Mouse (Mus musculus) heart, embryonic 14.5 days (tissue): ENCODE results near the gene Eipr1. TPM values are rescaled to one million over a fixed set of nuclear protein-coding genes. Genes with fewer than 3 reads are reported as not detected.
"Not testable (repeated sequence)": the region's sequence is repeated elsewhere in the genome, so short reads cannot be mapped to it uniquely, and the experiment has no call there.

ENCODE experiments used
- ATAC-seq: fragments of 200-750 bp; cut with Nextera tagmentation; 2 replicates; pipeline ENCODE4 v1.8.0; 2017; ENCODE audit warnings: low read depth, moderate TSS enrichment; ENCODE audit not compliant: insufficient number of reproducible peaks, insufficient read depth, low FRiP score
- H3K27ac ChIP-seq, 2 experiments: fragments of 200-500 bp in 1 of 2; fragments of 300-500 bp in 1 of 2; sonication (generic) in 1 of 2; replicated peaks in 1 of 2; 2 replicates each; pipeline ENCODE4 v1.5.1; 2012 to 2014; ENCODE audit warnings: low read depth in 2 of 2, low read length in 2 of 2, control low read depth in 1 of 2, mild to moderate bottlenecking in 1 of 2, mixed read lengths in 1 of 2; ENCODE audit not compliant: control insufficient read depth in 1 of 2, insufficient read depth in 1 of 2
- H3K27me3 ChIP-seq: fragments of 300-500 bp; sonication (generic); 2 replicates; pipeline ENCODE4 v1.6.1; 2014; ENCODE audit warnings: mild to moderate bottlenecking, low read length, control low read depth; ENCODE audit not compliant: control insufficient read depth, insufficient read depth
- H3K36me3 ChIP-seq: fragments of 300-500 bp; sonication (generic); 2 replicates; pipeline ENCODE4 v1.6.1; 2014; ENCODE audit warnings: mild to moderate bottlenecking, control low read depth, low read length, mixed read lengths; ENCODE audit not compliant: control insufficient read depth, insufficient read depth
- H3K4me1 ChIP-seq, 2 experiments: fragments of 200-500 bp in 1 of 2; fragments of 300-500 bp in 1 of 2; sonication (generic) in 1 of 2; 2 replicates each; pipeline ENCODE4 v1.6.1; 2012 to 2014; ENCODE audit warnings: low read length in 2 of 2, control low read depth in 1 of 2, mixed read lengths in 1 of 2; ENCODE audit not compliant: control insufficient read depth in 2 of 2, insufficient read depth in 2 of 2
- H3K4me2 ChIP-seq: fragments of 300-500 bp; sonication (generic); 2 replicates; pipeline ENCODE4 v1.6.1; 2014; ENCODE audit warnings: mild to moderate bottlenecking, low read length
- H3K4me3 ChIP-seq, 2 experiments: fragments of 200-500 bp in 1 of 2; fragments of 300-500 bp in 1 of 2; sonication (generic) in 1 of 2; 2 replicates each; pipeline ENCODE4 v1.5.1; 2012 to 2014; ENCODE audit warnings: low read length in 2 of 2, mild to moderate bottlenecking in 2 of 2, control low read depth in 1 of 2, low read depth in 1 of 2, moderate library complexity in 1 of 2; ENCODE audit not compliant: control insufficient read depth in 1 of 2, insufficient read depth in 1 of 2
- H3K9ac ChIP-seq: fragments of 300-500 bp; sonication (generic); 2 replicates; pipeline ENCODE4 v1.6.1; 2014; ENCODE audit warnings: mild to moderate bottlenecking, low read length
- H3K9me3 ChIP-seq: fragments of 300-500 bp; sonication (generic); 2 replicates; pipeline ENCODE4 v1.6.1; 2016; ENCODE audit warnings: low read length, control low read depth; ENCODE audit not compliant: control insufficient read depth
- WGBS: fragments of 180-500 bp; shearing (Covaris S2); extraction: QIAGEN DNeasy Blood & Tissue Kit; methylation state at CpG from one replicate; pipeline ENCODE4 v1.1.7; 2014; 5-methylcytosine and 5-hydroxymethylcytosine counted together
- polyA plus RNA-seq: library from polyadenylated mRNA; unstranded; fragments of >200 nt; fragmentation: Nextera tagmentation; extraction: Ambion mirVana; gene quantifications from 2 replicates; pipeline ENCODE4 v1.2.1, GENCODE M21; 2014

The Eipr1 gene
- polyA plus RNA-seq, 1 experiment from 2014 or later, result 19.8 TPM

- ATAC-seq, result no peak
- 85% methylated on average over 1 of the region's 1 CpGs for WGBS
- Histone ChIP-seq H3K4me3 (no peak overlapping the region), H3K27me3 (no peaks in the 10 kb centered on the region), H3K9ac (no peak overlapping the region), H3K27ac (no peak overlapping the region), H3K36me3 (no peaks in the 10 kb centered on the region), H3K9me3 (no peaks in the 10 kb centered on the region), H3K4me1 (0 out of 4 replicates have a peak, but pooled peaks cover 0 to 3% of the 10 kb centered on the region in 2 experiments), H3K4me2 (no peak overlapping the region)
Observed at GRCm38 (mm10) chr12:28906016-28906415, 154.4 kb downstream of the Eipr1 start.

DNA sequence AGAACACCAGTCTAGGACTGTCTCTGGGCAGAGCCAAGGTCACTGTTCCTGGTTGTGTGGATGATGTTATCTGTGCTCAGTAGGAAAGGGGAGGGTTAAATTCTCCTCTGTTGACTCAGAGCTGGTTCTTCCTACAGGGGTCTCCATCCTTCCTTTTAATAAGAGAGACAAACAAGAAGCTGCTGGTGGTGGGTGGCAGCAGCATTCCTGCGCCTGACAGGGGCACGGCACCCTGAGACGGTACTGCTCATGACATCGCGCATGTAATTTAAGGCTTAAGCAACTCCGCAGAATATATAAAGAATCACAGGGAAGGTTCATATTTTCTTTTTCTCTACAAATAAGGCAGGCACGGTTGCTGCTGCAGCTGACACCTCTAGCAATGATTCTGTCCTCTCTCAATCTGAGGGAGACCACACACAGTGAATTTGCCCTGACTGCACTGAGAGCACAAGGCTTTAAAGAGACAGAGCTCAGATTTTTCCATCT lies 155.2 kb downstream of the Eipr1 start:
- H3K4me3 ChIP-seq, result no peak overlapping the region

GRCm38 (mm10) chr12:28907814-28908213 lies 156.2 kb downstream of the Eipr1 start:
- Histone ChIP-seq H3K4me1 (0 out of 4 replicates have a peak, but pooled peaks cover 0 to 3% of the 10 kb centered on the region in 2 experiments), H3K36me3 (no peaks in the 10 kb centered on the region), H3K4me3 (no peak overlapping the region), H3K27me3 (no peaks in the 10 kb centered on the region), H3K9me3 (no peaks in the 10 kb centered on the region), H3K27ac (no peak overlapping the region), H3K9ac (no peak overlapping the region), H3K4me2 (no peak overlapping the region)
- ATAC-seq, result no peak
- WGBS, result 47% methylated on average over 9 of the region's 9 CpGs

More for the DNA sequence above, 155.2 kb downstream of the Eipr1 start:
- H3K9ac ChIP-seq, result no peak overlapping the region
- H3K4me1 ChIP-seq, result 0 out of 4 replicates have a peak, but pooled peaks cover 0 to 3% of the 10 kb centered on the region in 2 experiments
- no peak for ATAC-seq
- no peak overlapping the region for H3K4me2 ChIP-seq
- 25% methylated on average over 7 of the region's 7 CpGs for WGBS
- H3K27me3 ChIP-seq, result no peaks in the 10 kb centered on the region
- H3K27ac ChIP-seq, result no peak overlapping the region
- no peaks in the 10 kb centered on the region for H3K36me3 ChIP-seq
- no peaks in the 10 kb centered on the region for H3K9me3 ChIP-seq

DNA sequence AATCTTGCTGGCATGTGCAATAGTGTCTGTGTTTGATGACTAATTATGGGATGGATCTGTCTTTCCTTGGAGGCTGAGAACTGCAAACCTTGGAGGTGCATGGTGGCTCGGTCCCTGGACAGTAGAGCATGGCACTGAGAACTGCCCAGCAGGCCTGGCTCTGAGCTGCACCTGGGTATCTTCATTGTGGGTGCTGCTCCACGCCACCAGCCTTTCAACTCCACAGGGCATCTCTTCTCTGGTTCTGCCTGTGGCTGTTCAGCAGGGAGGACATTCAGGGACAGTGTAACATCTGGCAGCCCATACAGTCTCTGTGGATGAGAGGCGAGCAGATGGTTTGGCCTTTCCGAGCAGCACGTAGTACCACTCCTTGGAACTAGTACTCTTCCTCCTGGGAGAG lies 158.2 kb downstream of the Eipr1 start:
- Histone ChIP-seq H3K4me1 (0 out of 4 replicates have a peak, but pooled peaks cover 0 to 3% of the 10 kb centered on the region in 2 experiments), H3K27me3 (no peaks in the 10 kb centered on the region), H3K27ac (no peak overlapping the region), H3K4me3 (no peak overlapping the region), H3K9ac (no peak overlapping the region), H3K9me3 (no peaks in the 10 kb centered on the region), H3K4me2 (no peak overlapping the region), H3K36me3 (no peaks in the 10 kb centered on the region)
- ATAC-seq, result no peak
- WGBS, result 83% methylated on average over 5 of the region's 5 CpGs

- WGBS, result 68% methylated on average over 8 of the region's 8 CpGs
- no peak for ATAC-seq
- Histone ChIP-seq H3K9ac (no peak overlapping the region), H3K36me3 (no peaks in the 10 kb centered on the region), H3K9me3 (no peaks in the 10 kb centered on the region), H3K4me3 (no peak overlapping the region), H3K27ac (no peak overlapping the region), H3K27me3 (no peaks in the 10 kb centered on the region), H3K4me1 (0 out of 4 replicates have a peak, but pooled peaks cover 0 to 3% of the 10 kb centered on the region in 2 experiments), H3K4me2 (no peak overlapping the region)
Observed at GRCm38 (mm10) chr12:28910568-28910967, 159.0 kb downstream of the Eipr1 start.

- Histone ChIP-seq H3K27ac (no peak overlapping the region), H3K9me3 (no peaks in the 10 kb centered on the region), H3K9ac (no peak overlapping the region), H3K4me2 (no peak overlapping the region), H3K27me3 (no peaks in the 10 kb centered on the region), H3K4me1 (no peaks in the 10 kb centered on the region), H3K36me3 (no peaks in the 10 kb centered on the region), H3K4me3 (no peak overlapping the region)
- WGBS, result 78% methylated on average over 18 of the region's 18 CpGs
- ATAC-seq, result no peak
Observed at GRCm38 (mm10) chr12:28912351-28912936, 160.8 kb downstream of the Eipr1 start.

- ATAC-seq, result no peak
- H3K27me3 ChIP-seq, result no peaks in the 10 kb centered on the region
- H3K4me1 ChIP-seq, result no peaks in the 10 kb centered on the region
- WGBS, result 70% methylated on average over 3 of the region's 3 CpGs
- H3K27ac ChIP-seq, result no peak overlapping the region
- H3K4me3 ChIP-seq, result no peak overlapping the region
- H3K4me2 ChIP-seq, result no peak overlapping the region
- no peak overlapping the region for H3K9ac ChIP-seq
- no peaks in the 10 kb centered on the region for H3K36me3 ChIP-seq
- no peaks in the 10 kb centered on the region for H3K9me3 ChIP-seq
Observed at GRCm38 (mm10) chr12:28913099-28913498, 161.5 kb downstream of the Eipr1 start.

- H3K4me1 ChIP-seq, H3K4me3 ChIP-seq, H3K9me3 ChIP-seq, H3K27ac ChIP-seq, H3K9ac ChIP-seq, ATAC-seq, H3K27me3 ChIP-seq, H3K4me2 ChIP-seq, H3K36me3 ChIP-seq: not testable (repeated sequence)
- WGBS, result 86% methylated on average over 1 of the region's 1 CpGs
Observed at GRCm38 (mm10) chr12:28914056-28914455, 162.5 kb downstream of the Eipr1 start.
